Mouse (Mus musculus): ENCODE results near the gene Robo3.

- TF ChIP-seq POLR2A (IDR thresholded peaks at IDR 0.05; ENCODE audit: insufficient read depth, low read depth, low read length) = no peak
- TF ChIP-seq CTCF (IDR thresholded peaks at IDR 0.05; ENCODE audit: insufficient read depth, low read depth, low read length) = no peak
Measured at GRCm38 (mm10) chr9:37365706-37366105, 67.3 kb downstream of the Robo3 start.
